Mouse (Mus musculus): ENCODE data around the gene Bco1.

- no peak for TF ChIP-seq CTCF (IDR thresholded peaks at IDR 0.05; ENCODE audit: low read depth)
- no peak for TF ChIP-seq EP300 (optimal IDR thresholded peaks at IDR 0.05)
Observed at GRCm38 (mm10) chr8:117050763-117051162, 44.9 kb upstream of the Bco1 start.
